Mouse (Mus musculus): Measurements from ENCODE around the gene Cplane1. TPM values are rescaled to one million over a fixed set of nuclear protein-coding genes. Genes with fewer than 3 reads are reported as not detected.

The Cplane1 gene
- total and polyA plus RNA-seq, 3 experiments: 2.9 to 6.3 TPM; not detected in 1

DNA sequence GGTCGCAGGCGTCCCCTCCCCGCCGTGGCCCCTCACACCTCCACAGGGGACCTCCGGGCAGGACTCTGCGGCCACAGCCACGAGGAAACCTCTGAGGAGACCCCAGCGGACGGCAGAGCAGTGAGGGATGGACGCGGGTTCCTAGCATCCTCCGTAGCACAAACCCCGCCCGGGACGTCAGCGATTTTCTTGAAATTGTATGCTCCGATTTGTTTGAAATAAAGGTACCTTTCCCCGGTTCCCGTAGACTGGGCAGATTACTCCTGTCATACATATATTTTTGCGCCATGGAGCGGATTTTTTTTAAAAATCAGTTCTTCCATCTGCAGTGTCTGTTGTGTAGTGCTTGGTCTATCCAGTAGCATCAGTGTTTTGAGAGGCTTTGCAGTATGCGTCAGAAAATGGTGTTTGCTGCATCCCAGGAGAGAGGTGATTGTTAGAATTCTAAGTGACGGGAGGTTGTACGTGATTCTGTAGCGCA lies 400 bp downstream of the Cplane1 start:
- peaks cover 2% of the 10 kb centered on the region; the same call in 1 of the 2 replicates for H3K79me2 ChIP-seq (ENCODE audit: control insufficient read depth, insufficient read depth, low read length, poor library complexity)
- peak overlapping the region; percentile 77 for H3K9ac ChIP-seq (ENCODE audit: control insufficient read depth, low read depth, low read length, poor library complexity, severe bottlenecking)
- H3K4me1 ChIP-seq (ENCODE audit: control insufficient read depth in 1 of 2, insufficient read depth in 2 of 2, low read length in 2 of 2): peaks cover 0 to 6% of the 10 kb centered on the region in 2 experiments; a peak in 2 of 4 replicates
- peaks cover 0 to 2% of the 10 kb centered on the region in 2 experiments; a peak in 2 of 4 replicates for H3K36me3 ChIP-seq (ENCODE audit: control insufficient read depth in 1 of 2, insufficient read depth in 2 of 2, low read length in 2 of 2)
- no peaks in the 10 kb centered on the region for H3K27me3 ChIP-seq (ENCODE audit: control insufficient read depth in 1 of 2, insufficient read depth in 2 of 2, low read length in 2 of 2)
- peak; percentile 77 for DNase-seq (ENCODE audit: low read depth, low spot score)
- H3K9me3 ChIP-seq (replicated peaks; ENCODE audit: insufficient read depth, low read length): no peaks in the 10 kb centered on the region
- peak overlapping the region; percentile 71 to 98 for H3K4me3 ChIP-seq (ENCODE audit: control insufficient read depth in 1 of 2, insufficient read depth in 1 of 2, low read depth in 2 of 2, low read length in 2 of 2)
- H3K27ac ChIP-seq (ENCODE audit: control insufficient read depth, low read depth, low read length): no peak overlapping the region
- no peak for TF ChIP-seq KAT2A (conservative IDR thresholded peaks at IDR 0.05; ENCODE audit: low read depth, low read length)
- TF ChIP-seq MEF2A (IDR thresholded peaks at IDR 0.05; ENCODE audit: extremely low read depth, insufficient replicate concordance, low read depth, low read length, poor library complexity, severe bottlenecking): no peak
- no peak for TF ChIP-seq UBTF (IDR thresholded peaks at IDR 0.05; ENCODE audit: borderline replicate concordance, insufficient read depth, low read depth, low read length)
- no peak for TF ChIP-seq SIN3A (IDR thresholded peaks at IDR 0.05; ENCODE audit: low read length)
- no peak for TF ChIP-seq ZKSCAN1 (IDR thresholded peaks at IDR 0.05; ENCODE audit: low read depth, low read length)
- TF ChIP-seq MAZ (IDR thresholded peaks at IDR 0.05; ENCODE audit: low read depth, low read length): no peak; the same call in 1 of the 2 replicates
- peak; percentile 69; the same call in 1 of the 2 replicates for TF ChIP-seq CHD1 (IDR thresholded peaks at IDR 0.05; ENCODE audit: low read depth, low read length)
- no peak for TF ChIP-seq USF1 (IDR thresholded peaks at IDR 0.05; ENCODE audit: low read depth, low read length)
- no peak for TF ChIP-seq MYB (IDR thresholded peaks at IDR 0.05; ENCODE audit: low read depth, low read length)
- peak; percentile 33; the same call in 1 of the 2 replicates for TF ChIP-seq ZNF384 (IDR thresholded peaks at IDR 0.05; ENCODE audit: low read depth, low read length)
- no peak for TF ChIP-seq HCFC1 (IDR thresholded peaks at IDR 0.05; ENCODE audit: low read depth, low read length)
- no peak; the same call in 1 of the 2 replicates for TF ChIP-seq RAD21 (IDR thresholded peaks at IDR 0.05; ENCODE audit: low read depth, low read length)
- no peak for TF ChIP-seq USF2 (IDR thresholded peaks at IDR 0.05; ENCODE audit: borderline replicate concordance in 1 of 2, insufficient read depth in 1 of 2, low read depth in 1 of 2, low read length in 2 of 2)
- no peak for TF ChIP-seq POLR2AphosphoS5 (IDR thresholded peaks at IDR 0.05; ENCODE audit: borderline replicate concordance, low read depth, low read length)
- no peak for TF ChIP-seq CHD2 (IDR thresholded peaks at IDR 0.05; ENCODE audit: low read length)
- TF ChIP-seq MYC (IDR thresholded peaks at IDR 0.05; ENCODE audit: low read depth, low read length): no peak
- no peak for TF ChIP-seq NELFE (IDR thresholded peaks at IDR 0.05; ENCODE audit: low read depth, low read length)
- no peak for TF ChIP-seq POLR2AphosphoS2 (IDR thresholded peaks at IDR 0.05; ENCODE audit: low read length)
- no peak for TF ChIP-seq MXI1 (IDR thresholded peaks at IDR 0.05; ENCODE audit: low read depth, low read length)
- TF ChIP-seq NRF1 (IDR thresholded peaks at IDR 0.05; ENCODE audit: insufficient read depth, low read depth, low read length, poor library complexity, severe bottlenecking): no peak
- peak; percentile 44; the same call in 1 of the 2 replicates for TF ChIP-seq RCOR1 (IDR thresholded peaks at IDR 0.05; ENCODE audit: low read depth, low read length)
- TF ChIP-seq TBP (IDR thresholded peaks at IDR 0.05; ENCODE audit: low read depth, low read length): no peak
- TF ChIP-seq GABPA (IDR thresholded peaks at IDR 0.05; ENCODE audit: low read depth, low read length): 0 out of 2 replicates have a peak, but pooled peaks have one; percentile 32
- TF ChIP-seq ZMIZ1 (IDR thresholded peaks at IDR 0.05; ENCODE audit: low read depth, low read length): no peak
- no peak for TF ChIP-seq GATA1 (IDR thresholded peaks at IDR 0.05; ENCODE audit: low read depth, low read length)
- peak; percentile 30 for TF ChIP-seq MAX (IDR thresholded peaks at IDR 0.05; ENCODE audit: low read length)
- TF ChIP-seq CTCF (IDR thresholded peaks at IDR 0.05 in 2 of 3, conservative IDR thresholded peaks at IDR 0.05 in 1 of 3; ENCODE audit: control insufficient read depth in 1 of 3, insufficient read depth in 1 of 3, low read depth in 2 of 3, low read length in 3 of 3, poor library complexity in 1 of 3, severe bottlenecking in 1 of 3): no peak
- no peak for TF ChIP-seq TCF12 (IDR thresholded peaks at IDR 0.05; ENCODE audit: low read depth, low read length)
- no peak for TF ChIP-seq POLR2A (IDR thresholded peaks at IDR 0.05; ENCODE audit: control insufficient read depth in 1 of 2, insufficient read depth in 1 of 2, low read depth in 1 of 2, low read length in 2 of 2, poor library complexity in 1 of 2)
- TF ChIP-seq E2F4 (IDR thresholded peaks at IDR 0.05; ENCODE audit: borderline replicate concordance, low read depth, low read length): peak; percentile 61; the same call in 1 of the 2 replicates
- TF ChIP-seq ELF1 (IDR thresholded peaks at IDR 0.05; ENCODE audit: low read depth, low read length): no peak
- no peak for TF ChIP-seq EP300 (IDR thresholded peaks at IDR 0.05; ENCODE audit: low read depth in 1 of 2, low read length in 2 of 2)
- peak; percentile 25; the same call in 1 of the 2 replicates for TF ChIP-seq MAFK (IDR thresholded peaks at IDR 0.05; ENCODE audit: borderline replicate concordance, low read depth, low read length)
- peak; percentile 22; the same call in 1 of the 2 replicates for TF ChIP-seq ETS1 (IDR thresholded peaks at IDR 0.05; ENCODE audit: low read depth, low read length)
- TF ChIP-seq ZC3H11A (IDR thresholded peaks at IDR 0.05; ENCODE audit: low read depth, low read length): no peak
- no peak for TF ChIP-seq BHLHE40 (IDR thresholded peaks at IDR 0.05; ENCODE audit: borderline replicate concordance, low read depth, low read length)
- no peak for TF ChIP-seq TAL1 (IDR thresholded peaks at IDR 0.05; ENCODE audit: low read length)

All from MEL (cell line).